Mouse (Mus musculus) limb, embryonic 15.5 days (tissue): ENCODE measurements at regions not wholly inside any gene's neighbourhood (a gene's known extent, or its start where the extent isn't known, plus 50 kb on each side); places are given as distances from the start of the nearest gene placed in this dataset.

Experiments used
- ATAC-seq: fragments of 200-750 bp; cut with Nextera tagmentation; 2 replicates; pipeline ENCODE4 v1.8.0; 2017; ENCODE audit warnings: low read depth, moderate TSS enrichment; ENCODE audit not compliant: insufficient number of reproducible peaks, low FRiP score, low TSS enrichment
- H3K27ac ChIP-seq: fragments of 300-500 bp; sonication (generic); 2 replicates; pipeline ENCODE4 v1.5.1; 2015; ENCODE audit warnings: moderate library complexity, mild to moderate bottlenecking, inconsistent platforms
- H3K27me3 ChIP-seq: fragments of 300-500 bp; sonication (generic); 2 replicates; pipeline ENCODE4 v1.6.1; 2015; ENCODE audit warnings: inconsistent platforms
- H3K36me3 ChIP-seq: fragments of 300-500 bp; sonication (generic); 2 replicates; pipeline ENCODE4 v1.6.1; 2015; ENCODE audit warnings: inconsistent platforms
- H3K4me1 ChIP-seq: fragments of 300-500 bp; sonication (generic); 2 replicates; pipeline ENCODE4 v1.6.1; 2015; ENCODE audit warnings: inconsistent platforms
- H3K4me2 ChIP-seq: fragments of 300-500 bp; sonication (generic); 2 replicates; pipeline ENCODE4 v1.6.1; 2015; ENCODE audit warnings: mild to moderate bottlenecking, inconsistent platforms
- H3K4me3 ChIP-seq: fragments of 300-500 bp; sonication (generic); 2 replicates; pipeline ENCODE4 v1.5.1; 2015; ENCODE audit warnings: mild to moderate bottlenecking, inconsistent platforms
- H3K9ac ChIP-seq: fragments of 300-500 bp; sonication (generic); 2 replicates; pipeline ENCODE4 v1.6.1; 2015; ENCODE audit warnings: inconsistent platforms
- H3K9me3 ChIP-seq: fragments of 300-500 bp; sonication (generic); 2 replicates; pipeline ENCODE4 v1.6.1; 2016; ENCODE audit warnings: inconsistent platforms
- WGBS: fragments of 180-500 bp; shearing (Covaris S2); methylation state at CpG from one replicate; pipeline ENCODE4 v1.1.7; 2015; 5-methylcytosine and 5-hydroxymethylcytosine counted together

DNA sequence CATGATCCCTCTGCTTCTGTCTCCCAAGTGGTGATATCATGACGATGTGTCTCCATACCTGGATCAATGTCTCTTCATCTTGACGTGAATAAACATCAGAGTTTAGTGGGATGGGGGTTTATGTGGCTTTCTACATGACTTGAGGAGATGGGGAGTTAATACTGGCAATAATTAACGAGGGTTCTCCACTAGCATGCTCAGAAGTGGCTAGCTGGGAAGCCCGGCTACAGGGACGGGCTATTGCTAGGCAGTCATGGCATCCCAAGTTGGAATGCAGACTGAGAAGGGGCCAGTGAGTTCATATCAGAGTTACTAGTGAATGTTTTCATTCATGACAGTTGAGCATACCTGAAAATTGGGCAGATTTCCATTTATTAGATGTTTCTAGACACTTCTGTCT is 71.4 kb upstream of the Irx3 start:
- WGBS = 62% methylated on average over 5 of the region's 5 CpGs
- Histone ChIP-seq H3K27me3 (peaks cover 95% of the 10 kb centered on the region), H3K4me2 (no peak overlapping the region), H3K4me3 (no peak overlapping the region), H3K4me1 (0 out of 2 replicates have a peak, but pooled peaks cover 6% of the 10 kb centered on the region), H3K36me3 (no peaks in the 10 kb centered on the region), H3K27ac (no peak overlapping the region), H3K9ac (no peak overlapping the region), H3K9me3 (no peaks in the 10 kb centered on the region)
- no peak for ATAC-seq

- Histone ChIP-seq H3K4me3 (no peak overlapping the region), H3K4me2 (peak overlapping the region; percentile 25; the same call in 1 of the 2 replicates), H3K4me1 (0 out of 2 replicates have a peak, but pooled peaks cover 6% of the 10 kb centered on the region), H3K27ac (no peak overlapping the region), H3K36me3 (no peaks in the 10 kb centered on the region), H3K27me3 (peaks cover 91% of the 10 kb centered on the region), H3K9me3 (no peaks in the 10 kb centered on the region), H3K9ac (no peak overlapping the region)
- ATAC-seq = no peak
- 11% methylated on average over 29 of the region's 29 CpGs for WGBS
Measured at GRCm38 (mm10) chr8:91872278-91873115, 70.6 kb upstream of the Irx3 start.

DNA sequence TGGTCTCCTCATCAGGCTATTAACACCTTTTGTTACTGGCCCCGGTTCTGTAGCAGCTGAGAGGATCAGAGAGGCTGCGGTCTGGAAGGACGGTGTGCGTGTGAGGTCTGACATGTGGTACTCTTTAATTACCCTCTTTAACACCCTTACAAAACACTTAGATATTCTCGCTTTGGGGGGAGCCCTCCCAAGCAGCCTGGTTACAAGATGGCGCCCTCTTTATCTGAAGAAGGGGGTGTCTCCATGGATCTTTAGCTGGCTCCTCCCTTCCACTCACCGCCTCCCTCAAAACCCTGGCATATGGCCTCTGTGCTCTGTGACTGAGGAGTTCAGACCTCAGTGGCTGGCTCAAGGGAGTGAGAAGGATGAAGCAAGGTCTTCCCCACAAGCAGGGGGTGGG is 65.2 kb upstream of the Irx3 start:
- Histone ChIP-seq H3K9ac (no peak overlapping the region), H3K4me2 (no peak overlapping the region), H3K4me3 (no peak overlapping the region), H3K36me3 (no peaks in the 10 kb centered on the region), H3K9me3 (no peaks in the 10 kb centered on the region), H3K27me3 (peaks cover 86% of the 10 kb centered on the region), H3K4me1 (no peaks in the 10 kb centered on the region), H3K27ac (no peak overlapping the region)
- 16% methylated on average over 7 of the region's 7 CpGs for WGBS
- no peak for ATAC-seq

- Histone ChIP-seq H3K4me1 (no peaks in the 10 kb centered on the region), H3K9me3 (no peaks in the 10 kb centered on the region), H3K36me3 (no peaks in the 10 kb centered on the region), H3K4me2 (no peak overlapping the region), H3K4me3 (no peak overlapping the region), H3K27ac (no peak overlapping the region), H3K27me3 (peaks cover 82% of the 10 kb centered on the region), H3K9ac (no peak overlapping the region)
- WGBS = 17% methylated on average over 7 of the region's 7 CpGs
- no peak for ATAC-seq
Measured at GRCm38 (mm10) chr8:91866076-91866475, 64.2 kb upstream of the Irx3 start.

GRCm38 (mm10) chr8:91865361-91865760 is 63.5 kb upstream of the Irx3 start:
- 11% methylated on average over 10 of the region's 10 CpGs for WGBS
- Histone ChIP-seq H3K4me1 (no peaks in the 10 kb centered on the region), H3K36me3 (no peaks in the 10 kb centered on the region), H3K4me2 (no peak overlapping the region), H3K9me3 (no peaks in the 10 kb centered on the region), H3K27ac (no peak overlapping the region), H3K4me3 (no peak overlapping the region), H3K27me3 (peaks cover 83% of the 10 kb centered on the region), H3K9ac (no peak overlapping the region)
- no peak for ATAC-seq

- Histone ChIP-seq H3K9ac (no peak overlapping the region), H3K27me3 (peaks cover 69% of the 10 kb centered on the region), H3K4me3 (no peak overlapping the region), H3K4me2 (no peak overlapping the region), H3K27ac (no peak overlapping the region), H3K9me3 (no peaks in the 10 kb centered on the region), H3K36me3 (no peaks in the 10 kb centered on the region), H3K4me1 (no peaks in the 10 kb centered on the region)
- ATAC-seq = no peak
- WGBS = 19% methylated on average over 4 of the region's 4 CpGs
Measured at GRCm38 (mm10) chr8:91863505-91863904, 61.6 kb upstream of the Irx3 start.

DNA sequence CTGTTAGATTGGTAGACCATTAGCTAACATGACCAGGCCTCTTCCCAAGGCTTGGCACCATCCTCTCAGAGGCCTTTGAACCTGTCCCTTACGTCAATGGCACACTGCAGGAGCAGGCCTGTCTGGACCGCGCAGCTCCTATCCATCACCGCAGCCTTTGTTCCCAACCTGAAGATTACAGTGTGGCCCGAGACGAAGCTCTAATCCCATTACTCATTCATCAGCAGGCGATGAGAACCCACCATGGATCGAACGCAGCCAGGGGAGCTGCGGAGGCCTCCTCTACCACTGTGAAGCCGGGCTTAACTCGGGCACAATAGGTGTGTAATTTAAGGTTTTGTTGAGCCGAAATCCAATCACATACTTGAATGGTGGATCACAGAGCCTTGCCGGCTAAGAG is 54.0 kb upstream of the Irx3 start:
- no peak overlapping the region for H3K4me2 ChIP-seq
- H3K9me3 ChIP-seq = no peaks in the 10 kb centered on the region
- no peak overlapping the region for H3K4me3 ChIP-seq
- no peak overlapping the region for H3K27ac ChIP-seq
- no peaks in the 10 kb centered on the region for H3K4me1 ChIP-seq
- no peak for ATAC-seq
- no peak overlapping the region for H3K9ac ChIP-seq
- WGBS = 77% methylated on average over 14 of the region's 14 CpGs
- H3K36me3 ChIP-seq = no peaks in the 10 kb centered on the region
- peaks cover 59% of the 10 kb centered on the region for H3K27me3 ChIP-seq

GRCm38 (mm10) chr8:91854369-91854768 is 52.5 kb upstream of the Irx3 start:
- Histone ChIP-seq H3K27ac (no peak overlapping the region), H3K4me2 (no peak overlapping the region), H3K4me3 (no peak overlapping the region), H3K36me3 (no peaks in the 10 kb centered on the region), H3K9ac (no peak overlapping the region), H3K27me3 (peaks cover 54% of the 10 kb centered on the region), H3K4me1 (no peaks in the 10 kb centered on the region), H3K9me3 (no peaks in the 10 kb centered on the region)
- WGBS = 75% methylated on average over 4 of the region's 4 CpGs
- ATAC-seq = no peak

GRCm38 (mm10) chr8:91853803-91854202 is 51.9 kb upstream of the Irx3 start:
- Histone ChIP-seq H3K4me3 (no peak overlapping the region), H3K36me3 (no peaks in the 10 kb centered on the region), H3K27me3 (peaks cover 57% of the 10 kb centered on the region), H3K9me3 (no peaks in the 10 kb centered on the region), H3K27ac (no peak overlapping the region), H3K4me1 (no peaks in the 10 kb centered on the region), H3K9ac (no peak overlapping the region), H3K4me2 (no peak overlapping the region)
- WGBS = 58% methylated on average over 2 of the region's 2 CpGs
- no peak for ATAC-seq

GRCm38 (mm10) chr8:91853336-91853735 is 51.5 kb upstream of the Irx3 start:
- no peak overlapping the region for H3K9ac ChIP-seq
- no peaks in the 10 kb centered on the region for H3K36me3 ChIP-seq
- no peak overlapping the region for H3K4me2 ChIP-seq
- WGBS = 78% methylated on average over 4 of the region's 4 CpGs
- H3K4me3 ChIP-seq = no peak overlapping the region
- peaks cover 55% of the 10 kb centered on the region for H3K27me3 ChIP-seq
- H3K4me1 ChIP-seq = no peaks in the 10 kb centered on the region
- no peak overlapping the region for H3K27ac ChIP-seq
- no peaks in the 10 kb centered on the region for H3K9me3 ChIP-seq
- ATAC-seq = no peak
